In genomic region chr19:7617696-7618095, GRCm38 (mm10) we compare ENCODE assay signal across 9 mouse cellular contexts. TPM values are rescaled to one million over a fixed set of nuclear protein-coding genes. Genes with fewer than 3 reads are reported as not detected.
DNase-seq lines count a peak whose midpoint lies in the region; ATAC-seq and TF ChIP-seq lines count a peak whose summit lies in the region.
"Had no signal": no experiment of that assay in that cellular context is flagged by ENCODE, and none has a peak within 500 bp of the region (broad histone marks: within the 10 kb centered on the region; RNA-seq: fewer than 3 reads in every experiment).

No protein-coding gene starts in this region.

- peak; percentile 85 for TF ChIP-seq CTCF in hindbrain, postnatal 0 days (IDR thresholded peaks at IDR 0.05; ENCODE audit: low read depth)
- TF ChIP-seq CTCF in left cerebral cortex, adult 2 months (IDR thresholded peaks at IDR 0.05): peak; percentile 80

- 38% methylated on average over 7 of the region's 7 CpGs for WGBS in liver, embryonic 12.5 days (ENCODE audit: insufficient replicate concordance)
- WGBS in forebrain, embryonic 15.5 days: 40% methylated on average over 7 of the region's 7 CpGs
- 44% methylated on average over 7 of the region's 7 CpGs for WGBS in hindbrain, postnatal 0 days
- 41% methylated on average over 7 of the region's 7 CpGs for WGBS in midbrain, embryonic 16.5 days

- no peak overlapping the region for H3K27ac ChIP-seq in liver, embryonic 12.5 days
- no peak overlapping the region for H3K27ac ChIP-seq in forebrain, embryonic 15.5 days (replicated peaks)
- no peak overlapping the region for H3K27ac ChIP-seq in hindbrain, postnatal 0 days
- H3K27ac ChIP-seq in left cerebral cortex, adult 2 months: no peak overlapping the region
- H3K27ac ChIP-seq in midbrain, embryonic 16.5 days (ENCODE audit: low read length): no peak overlapping the region
- H3K27ac ChIP-seq: embryonic facial prominence, embryonic 13.5 days had no signal

- no peaks in the 10 kb centered on the region for H3K36me3 ChIP-seq in liver, embryonic 12.5 days
- no peaks in the 10 kb centered on the region for H3K36me3 ChIP-seq in forebrain, embryonic 15.5 days
- H3K36me3 ChIP-seq in hindbrain, postnatal 0 days (ENCODE audit: insufficient read depth, low read length): no peaks in the 10 kb centered on the region
- no peaks in the 10 kb centered on the region for H3K36me3 ChIP-seq in midbrain, embryonic 16.5 days (ENCODE audit: control insufficient read depth, insufficient read depth, low read length)
- H3K36me3 ChIP-seq: embryonic facial prominence, embryonic 13.5 days had no signal

- no peak overlapping the region for H3K9ac ChIP-seq in liver, embryonic 12.5 days
- H3K9ac ChIP-seq in forebrain, embryonic 15.5 days (replicated peaks): no peak overlapping the region
- H3K9ac ChIP-seq in hindbrain, postnatal 0 days (replicated peaks; ENCODE audit: low read length): no peak overlapping the region
- no peak overlapping the region for H3K9ac ChIP-seq in midbrain, embryonic 16.5 days (ENCODE audit: low read depth, low read length)
- H3K9ac ChIP-seq: embryonic facial prominence, embryonic 13.5 days had no signal

- no peaks in the 10 kb centered on the region for H3K4me1 ChIP-seq in liver, embryonic 12.5 days
- H3K4me1 ChIP-seq in forebrain, embryonic 15.5 days: no peaks in the 10 kb centered on the region
- no peaks in the 10 kb centered on the region for H3K4me1 ChIP-seq in hindbrain, postnatal 0 days (ENCODE audit: insufficient read depth, low read length)
- no peaks in the 10 kb centered on the region; the same call in 1 of the 2 replicates for H3K4me1 ChIP-seq in midbrain, embryonic 16.5 days (ENCODE audit: control insufficient read depth, insufficient read depth, low read length)

- H3K4me2 ChIP-seq in liver, embryonic 12.5 days: no peak overlapping the region
- H3K4me2 ChIP-seq in forebrain, embryonic 15.5 days (replicated peaks): no peak overlapping the region
- H3K4me2 ChIP-seq in hindbrain, postnatal 0 days (ENCODE audit: low read depth, low read length): no peak overlapping the region
- H3K4me2 ChIP-seq in midbrain, embryonic 16.5 days (ENCODE audit: low read length): no peak overlapping the region
- H3K4me2 ChIP-seq: embryonic facial prominence, embryonic 13.5 days had no signal

- H3K4me3 ChIP-seq in liver, embryonic 12.5 days: no peak overlapping the region
- no peak overlapping the region for H3K4me3 ChIP-seq in forebrain, embryonic 15.5 days
- H3K4me3 ChIP-seq in hindbrain, postnatal 0 days (ENCODE audit: low read length): no peak overlapping the region
- H3K4me3 ChIP-seq in left cerebral cortex, adult 2 months: no peak overlapping the region
- no peak overlapping the region for H3K4me3 ChIP-seq in midbrain, embryonic 16.5 days (ENCODE audit: low read depth, low read length)
- H3K4me3 ChIP-seq: embryonic facial prominence, embryonic 13.5 days had no signal

- intact Hi-C loops in left cerebral cortex, adult 2 months (cut with DNase I): loop anchor here (1.0 kb wide), 1 partner anchor 88 kb away; no protein-coding TSS in a partner anchor

- no peaks in the 10 kb centered on the region for H3K9me3 ChIP-seq in liver, embryonic 12.5 days (replicated peaks)
- H3K9me3 ChIP-seq in forebrain, embryonic 15.5 days: no peaks in the 10 kb centered on the region
- no peaks in the 10 kb centered on the region for H3K9me3 ChIP-seq in hindbrain, postnatal 0 days (ENCODE audit: low read length)
- no peaks in the 10 kb centered on the region for H3K9me3 ChIP-seq in midbrain, embryonic 16.5 days (replicated peaks; ENCODE audit: control insufficient read depth, low read length, poor library complexity, severe bottlenecking)
- H3K9me3 ChIP-seq: embryonic facial prominence, embryonic 13.5 days had no signal

- peaks cover 23% of the 10 kb centered on the region for H3K27me3 ChIP-seq in liver, embryonic 12.5 days (replicated peaks)
- H3K27me3 ChIP-seq in forebrain, embryonic 15.5 days: no peaks in the 10 kb centered on the region
- H3K27me3 ChIP-seq in hindbrain, postnatal 0 days (ENCODE audit: insufficient read depth, low read length): no peaks in the 10 kb centered on the region
- no peaks in the 10 kb centered on the region; the same call in 1 of the 2 replicates for H3K27me3 ChIP-seq in midbrain, embryonic 16.5 days (ENCODE audit: control insufficient read depth, insufficient read depth, low read depth, low read length)
- H3K27me3 ChIP-seq: embryonic facial prominence, embryonic 13.5 days had no signal

- ATAC-seq in liver, embryonic 12.5 days: no peak
- ATAC-seq in forebrain, embryonic 15.5 days (replicated peaks): peak; percentile 51; the same call in 1 of the 2 replicates
- ATAC-seq in hindbrain, postnatal 0 days: 0 out of 2 replicates have a peak, but pooled peaks have one; percentile 32
- peak; percentile 59; the same call in 1 of the 2 replicates for ATAC-seq in midbrain, embryonic 16.5 days

- peak; percentile 68 for DNase-seq in liver
- peak; percentile 14 for DNase-seq in cerebellum, adult 11-12 months
- DNase-seq in hindbrain, postnatal 0 days (ENCODE audit: low spot score): peak; percentile 90
- peak; percentile 61 to 64 for DNase-seq in left cerebral cortex, adult 2 months (ENCODE audit: extremely low spot score in 1 of 2, low spot score in 2 of 2)
- DNase-seq in telencephalon, adult 2 months (ENCODE audit: low read depth, low spot score): peak; percentile 32

RNA-seq across cellular contexts. Expression of gene Hrasls5, which starts 5.4 kb away (rescaled TPM):
- not detected in 2 replicates for polyA plus RNA-seq in liver, embryonic 12.5 days (2016; fragmentation: Nextera tagmentation; extraction: Ambion mirVana)
- polyA plus RNA-seq in forebrain, embryonic 15.5 days (2015; fragmentation: Nextera tagmentation; extraction: Ambion mirVana): not detected in 2 replicates
- not detected in 2 replicates for total RNA-seq in hindbrain, postnatal 0 days (2014; rRNA removed)
- polyA plus RNA-seq in hindbrain, postnatal 0 days (2015; fragmentation: Nextera tagmentation; extraction: Ambion mirVana): 0.18 TPM in 2 replicates
- not detected for total RNA-seq in left cerebral cortex, adult 2 months (2021)
- not detected in 2 replicates for polyA plus RNA-seq in midbrain, embryonic 16.5 days (2015; fragmentation: Nextera tagmentation; extraction: Ambion mirVana)
- polyA plus RNA-seq: embryonic facial prominence, embryonic 13.5 days had no signal

RNA-seq across cellular contexts. Expression of gene Lgals12, which starts 10.7 kb away (rescaled TPM):
- polyA plus RNA-seq in liver, embryonic 12.5 days (2016; fragmentation: Nextera tagmentation; extraction: Ambion mirVana): not detected in 2 replicates
- polyA plus RNA-seq in forebrain, embryonic 15.5 days (2015; fragmentation: Nextera tagmentation; extraction: Ambion mirVana): 0.08 and 0.28 TPM in 2 replicates
- total RNA-seq in hindbrain, postnatal 0 days (2014; rRNA removed): 0.11 and 0.16 TPM in 2 replicates
- 0.14 and 0.18 TPM in 2 replicates for polyA plus RNA-seq in hindbrain, postnatal 0 days (2015; fragmentation: Nextera tagmentation; extraction: Ambion mirVana)
- total RNA-seq in left cerebral cortex, adult 2 months (2021): under 1 TPM; 0.48 to 0.49 TPM
- 0.17 and 0.26 TPM in 2 replicates for polyA plus RNA-seq in midbrain, embryonic 16.5 days (2015; fragmentation: Nextera tagmentation; extraction: Ambion mirVana)

Comparison
In these comparisons a context has a peak if more than half of its experiments do, and no peak if none do; other contexts are left out.
1. DNase-seq: peak in every context shown above with its lines; median percentile 90 in hindbrain, postnatal 0 days; 68 in liver; 62 in left cerebral cortex, adult 2 months; 32 in telencephalon, adult 2 months; 14 in cerebellum, adult 11-12 months.